Mouse (Mus musculus): ENCODE measurements around the gene Gpr19. TPM values are rescaled to one million over a fixed set of nuclear protein-coding genes. Genes with fewer than 3 reads are reported as not detected.

Gpr19 gene
- polyA plus RNA-seq, 1 experiment from 2014 or later = 4.6 TPM

GRCm38 (mm10) chr6:134854782-134855181, 43.6 kb downstream of the Gpr19 start:
- Histone ChIP-seq H3K36me3 (replicated peaks; ENCODE audit: insufficient read depth, low read length) (peaks cover 34% of the 10 kb centered on the region), H3K27ac (ENCODE audit: low read depth) (no peak overlapping the region), H3K27me3 (ENCODE audit: insufficient read depth, low read length) (no peaks in the 10 kb centered on the region), H3K4me3 (ENCODE audit: low read depth, low read length) (no peak overlapping the region), H3K4me2 (ENCODE audit: low read depth, low read length) (no peak overlapping the region), H3K9me3 (ENCODE audit: low read length) (no peaks in the 10 kb centered on the region), H3K9ac (replicated peaks) (no peak overlapping the region), H3K4me1 (ENCODE audit: insufficient read depth) (no peaks in the 10 kb centered on the region)
- whole genome bisulfite sequencing (ENCODE audit: insufficient replicate concordance) = 83% methylated on average over 5 of the region's 5 CpGs
- DNase-seq (no peak), ATAC-seq (no peak)
- TF ChIP-seq EP300 (IDR thresholded peaks at IDR 0.05; ENCODE audit: low read depth) = no peak
- TF ChIP-seq CTCF (IDR thresholded peaks at IDR 0.05; ENCODE audit: low read depth) = no peak

- Histone ChIP-seq H3K27me3 (ENCODE audit: insufficient read depth, low read length) (no peaks in the 10 kb centered on the region), H3K36me3 (replicated peaks; ENCODE audit: insufficient read depth, low read length) (peaks cover 19% of the 10 kb centered on the region), H3K4me2 (ENCODE audit: low read depth, low read length) (no peak overlapping the region), H3K9me3 (ENCODE audit: low read length) (no peaks in the 10 kb centered on the region), H3K9ac (replicated peaks) (no peak overlapping the region), H3K27ac (ENCODE audit: low read depth) (no peak overlapping the region), H3K4me3 (ENCODE audit: low read depth, low read length) (no peak overlapping the region), H3K4me1 (ENCODE audit: insufficient read depth) (peaks cover 3% of the 10 kb centered on the region; the same call in 1 of the 2 replicates)
- TF ChIP-seq EP300 (IDR thresholded peaks at IDR 0.05; ENCODE audit: low read depth) (no peak), CTCF (IDR thresholded peaks at IDR 0.05; ENCODE audit: low read depth) (no peak)
- no peak for ATAC-seq
- WGBS (ENCODE audit: insufficient replicate concordance) = 74% methylated on average over 3 of the region's 3 CpGs
- DNase-seq = no peak
These were observed 48.4 kb downstream of the Gpr19 start for GRCm38 (mm10) chr6:134849985-134850384.

GRCm38 (mm10) chr6:134849461-134849860, 48.9 kb downstream of the Gpr19 start:
- peaks cover 3% of the 10 kb centered on the region; the same call in 1 of the 2 replicates for H3K4me1 ChIP-seq (ENCODE audit: insufficient read depth)
- no peak for DNase-seq
- H3K4me2 ChIP-seq (ENCODE audit: low read depth, low read length) = no peak overlapping the region
- TF ChIP-seq EP300 (IDR thresholded peaks at IDR 0.05; ENCODE audit: low read depth) = no peak
- WGBS (ENCODE audit: insufficient replicate concordance) = 82% methylated on average over 2 of the region's 2 CpGs
- no peak overlapping the region for H3K4me3 ChIP-seq (ENCODE audit: low read depth, low read length)
- no peak for ATAC-seq
- no peaks in the 10 kb centered on the region for H3K27me3 ChIP-seq (ENCODE audit: insufficient read depth, low read length)
- H3K9me3 ChIP-seq (ENCODE audit: low read length) = no peaks in the 10 kb centered on the region
- H3K27ac ChIP-seq (ENCODE audit: low read depth) = no peak overlapping the region
- no peak overlapping the region for H3K9ac ChIP-seq (replicated peaks)
- peaks cover 19% of the 10 kb centered on the region for H3K36me3 ChIP-seq (replicated peaks; ENCODE audit: insufficient read depth, low read length)

- Histone ChIP-seq H3K27me3 (ENCODE audit: insufficient read depth, low read length) (no peaks in the 10 kb centered on the region), H3K4me2 (ENCODE audit: low read depth, low read length) (no peak overlapping the region), H3K36me3 (replicated peaks; ENCODE audit: insufficient read depth, low read length) (peaks cover 18% of the 10 kb centered on the region), H3K9me3 (ENCODE audit: low read length) (no peaks in the 10 kb centered on the region), H3K4me3 (ENCODE audit: low read depth, low read length) (no peak overlapping the region), H3K9ac (replicated peaks) (no peak overlapping the region), H3K4me1 (ENCODE audit: insufficient read depth) (peaks cover 3% of the 10 kb centered on the region; the same call in 1 of the 2 replicates), H3K27ac (ENCODE audit: low read depth) (no peak overlapping the region)
- 89% methylated on average over 5 of the region's 5 CpGs for WGBS (ENCODE audit: insufficient replicate concordance)
- TF ChIP-seq EP300 (IDR thresholded peaks at IDR 0.05; ENCODE audit: low read depth) (no peak), CTCF (IDR thresholded peaks at IDR 0.05; ENCODE audit: low read depth) (peak; percentile 59)
- ATAC-seq (no peak), DNase-seq (peak; percentile 37)
These were observed 50.0 kb downstream of the Gpr19 start for GRCm38 (mm10) chr6:134848197-134848890.

GRCm38 (mm10) chr6:134847550-134847949, 50.8 kb downstream of the Gpr19 start:
- Histone ChIP-seq H3K4me3 (ENCODE audit: low read depth, low read length) (no peak overlapping the region), H3K27me3 (ENCODE audit: insufficient read depth, low read length) (no peaks in the 10 kb centered on the region), H3K9me3 (ENCODE audit: low read length) (no peaks in the 10 kb centered on the region), H3K4me2 (ENCODE audit: low read depth, low read length) (no peak overlapping the region), H3K36me3 (replicated peaks; ENCODE audit: insufficient read depth, low read length) (peaks cover 18% of the 10 kb centered on the region), H3K27ac (ENCODE audit: low read depth) (no peak overlapping the region), H3K4me1 (ENCODE audit: insufficient read depth) (peaks cover 3% of the 10 kb centered on the region; the same call in 1 of the 2 replicates), H3K9ac (replicated peaks) (no peak overlapping the region)
- DNase-seq (no peak), ATAC-seq (no peak)
- 88% methylated on average over 4 of the region's 4 CpGs for WGBS (ENCODE audit: insufficient replicate concordance)
- TF ChIP-seq CTCF (IDR thresholded peaks at IDR 0.05; ENCODE audit: low read depth) (no peak), EP300 (IDR thresholded peaks at IDR 0.05; ENCODE audit: low read depth) (no peak)

GRCm38 (mm10) chr6:134846308-134846707, 52.1 kb downstream of the Gpr19 start:
- WGBS (ENCODE audit: insufficient replicate concordance) = 79% methylated on average over 6 of the region's 6 CpGs
- H3K4me3 ChIP-seq (ENCODE audit: low read depth, low read length) = no peak overlapping the region
- no peak overlapping the region for H3K4me2 ChIP-seq (ENCODE audit: low read depth, low read length)
- ATAC-seq = no peak
- H3K9me3 ChIP-seq (ENCODE audit: low read length) = no peaks in the 10 kb centered on the region
- H3K9ac ChIP-seq (replicated peaks) = no peak overlapping the region
- peaks cover 3% of the 10 kb centered on the region; the same call in 1 of the 2 replicates for H3K4me1 ChIP-seq (ENCODE audit: insufficient read depth)
- DNase-seq = no peak
- TF ChIP-seq EP300 (IDR thresholded peaks at IDR 0.05; ENCODE audit: low read depth) = no peak
- no peak for TF ChIP-seq CTCF (IDR thresholded peaks at IDR 0.05; ENCODE audit: low read depth)
- H3K27ac ChIP-seq (ENCODE audit: low read depth) = no peak overlapping the region
- H3K27me3 ChIP-seq (ENCODE audit: insufficient read depth, low read length) = no peaks in the 10 kb centered on the region
- H3K36me3 ChIP-seq (replicated peaks; ENCODE audit: insufficient read depth, low read length) = peaks cover 16% of the 10 kb centered on the region

All from liver, postnatal 0 days (tissue).